Mouse (Mus musculus) c-Kit-positive CD71-positive TER-119-positive erythroid progenitor cells, embryonic 14.5 days (primary cell): Measurements from ENCODE around the gene Dync1li1.

ENCODE experiments used
- DNase-seq: peaks from one replicate; pipeline ENCODE4 v3.0.0-alpha.2; 2013; ENCODE audit warnings: low spot score

Dync1li1 gene

DNA sequence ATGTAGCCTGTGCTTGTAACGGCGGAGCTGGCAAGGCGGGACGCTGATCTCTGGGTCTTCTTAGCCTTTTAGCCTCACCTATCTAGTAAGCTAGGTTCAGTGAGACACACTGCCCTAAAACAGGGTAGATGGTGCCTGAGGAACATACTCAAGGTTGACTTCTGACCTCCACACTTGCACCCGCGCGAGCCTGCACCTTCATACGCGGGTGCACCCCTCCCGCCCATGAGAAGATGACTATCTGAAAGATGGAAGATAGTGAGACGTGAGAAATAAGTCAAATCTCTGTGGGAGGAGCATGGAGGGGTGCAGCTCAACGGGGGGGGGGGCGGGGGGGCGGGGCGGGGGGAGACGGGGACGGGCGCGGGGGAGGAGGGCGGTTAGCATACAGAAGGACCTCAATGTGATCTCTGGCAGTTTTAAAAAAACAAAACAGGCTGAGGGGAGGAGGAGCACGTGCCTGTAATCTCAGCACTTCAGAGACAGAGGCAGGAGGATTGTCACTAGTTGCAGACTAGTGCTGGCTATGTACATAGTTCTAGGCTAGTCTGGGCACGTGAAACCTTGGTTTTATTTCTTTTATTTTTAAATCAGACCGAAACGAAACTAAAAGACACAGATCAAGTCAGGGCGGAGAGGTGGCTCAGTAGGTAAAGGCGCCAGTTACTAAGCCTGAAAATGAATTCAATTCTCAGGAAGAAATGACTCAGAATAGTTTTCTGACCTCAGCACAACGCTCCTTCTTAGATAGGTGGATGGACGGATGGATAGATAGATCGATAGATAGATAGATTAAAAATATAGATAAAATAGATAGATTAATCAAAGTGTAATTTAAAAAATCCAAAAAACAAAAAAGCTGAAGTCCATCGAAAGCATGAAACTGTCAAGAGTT is 41.6 kb downstream of the Dync1li1 start:
- DNase-seq, result no peak

DNA sequence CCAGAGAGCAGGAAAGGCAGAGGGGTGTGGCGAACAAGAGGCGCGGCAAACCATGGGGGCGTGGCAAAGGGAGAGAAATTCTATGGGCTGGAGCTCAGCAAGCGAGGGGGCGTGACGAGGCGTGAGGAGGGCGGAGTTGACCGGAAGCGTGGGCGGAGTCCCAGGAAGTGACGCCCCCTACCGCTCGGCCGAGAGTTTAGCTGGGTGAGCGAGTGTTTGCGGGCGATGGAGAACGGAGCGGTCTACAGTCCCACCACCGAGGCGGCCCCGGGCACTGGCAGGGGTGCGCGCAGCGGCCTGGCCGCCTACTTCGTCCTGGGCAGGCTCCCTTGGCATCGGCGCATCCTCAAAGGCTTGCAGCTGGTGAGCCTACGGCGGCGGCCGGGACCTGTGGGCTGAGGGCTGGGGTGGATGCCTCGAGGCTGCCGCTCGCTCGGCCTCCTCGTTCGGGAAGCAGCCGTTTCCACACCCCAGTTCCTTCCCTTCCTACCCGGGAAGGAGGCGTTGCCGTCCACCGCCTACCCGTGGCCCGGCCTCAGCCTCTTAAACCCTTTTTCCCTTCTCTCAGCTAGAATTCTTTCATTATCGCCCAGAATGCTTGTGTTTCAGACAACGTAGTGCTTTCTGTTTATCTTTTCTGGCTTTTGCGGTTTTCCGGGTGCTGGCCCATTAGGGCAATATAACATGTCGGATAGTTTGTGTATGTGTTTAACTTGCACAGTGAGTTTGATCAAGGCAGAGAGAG is 42.6 kb downstream of the Dync1li1 start, which contains the start of gene Cmtm6:
Gene Cmtm6, plus strand, starts transcription at position 106 of the 745 bp plus-strand sequence.
- peak; percentile 96 for DNase-seq

GRCm38 (mm10) chr9:114731871-114732682 is 43.5 kb downstream of the Dync1li1 start:
- DNase-seq, result peak; percentile 66

DNA sequence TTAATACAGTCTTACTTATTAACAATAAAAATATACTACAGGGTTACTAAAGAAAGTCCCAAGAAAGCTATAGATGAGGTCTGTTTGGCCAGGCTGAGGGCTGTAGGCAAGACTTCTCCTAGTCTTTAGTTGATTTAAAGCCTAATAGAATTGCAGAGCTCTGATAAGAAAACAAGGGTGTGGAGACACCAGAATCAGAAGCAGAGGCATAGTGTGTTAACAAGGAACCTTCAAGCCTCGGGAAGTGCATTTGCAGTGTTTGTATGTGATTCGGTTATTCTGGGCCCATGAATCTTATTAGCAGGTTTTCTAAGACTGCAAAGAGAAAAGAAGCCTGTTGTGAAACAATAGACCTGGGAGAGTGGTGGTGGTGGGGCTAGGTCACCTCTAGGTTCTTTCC is 44.6 kb downstream of the Dync1li1 start:
- DNase-seq, result peak; percentile 25

GRCm38 (mm10) chr9:114736442-114736841 is 47.9 kb downstream of the Dync1li1 start:
- DNase-seq, result no peak

DNA sequence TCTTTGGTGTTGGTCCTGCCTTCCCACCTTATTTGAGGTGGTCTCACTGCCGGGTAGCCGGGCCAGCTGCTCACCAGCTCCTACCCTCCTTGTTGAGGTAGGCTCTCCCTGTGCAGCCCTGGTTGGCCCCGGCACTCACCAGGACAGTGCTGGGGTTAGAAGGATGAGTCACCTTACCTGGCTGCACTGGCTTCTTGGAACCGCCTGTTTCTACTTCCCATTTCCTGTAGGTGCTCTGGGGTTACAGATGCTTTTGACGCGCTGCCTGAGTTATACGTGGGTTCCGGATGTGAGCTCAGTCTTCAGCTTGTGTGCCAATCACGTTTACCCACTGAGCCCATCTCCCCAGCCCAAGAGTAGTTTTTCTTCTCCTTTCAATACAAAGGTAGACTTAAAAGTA is 51.7 kb downstream of the Dync1li1 start:
- DNase-seq, result no peak

- no peak for DNase-seq
Measured at GRCm38 (mm10) chr9:114742731-114743130, 54.1 kb downstream of the Dync1li1 start.

DNA sequence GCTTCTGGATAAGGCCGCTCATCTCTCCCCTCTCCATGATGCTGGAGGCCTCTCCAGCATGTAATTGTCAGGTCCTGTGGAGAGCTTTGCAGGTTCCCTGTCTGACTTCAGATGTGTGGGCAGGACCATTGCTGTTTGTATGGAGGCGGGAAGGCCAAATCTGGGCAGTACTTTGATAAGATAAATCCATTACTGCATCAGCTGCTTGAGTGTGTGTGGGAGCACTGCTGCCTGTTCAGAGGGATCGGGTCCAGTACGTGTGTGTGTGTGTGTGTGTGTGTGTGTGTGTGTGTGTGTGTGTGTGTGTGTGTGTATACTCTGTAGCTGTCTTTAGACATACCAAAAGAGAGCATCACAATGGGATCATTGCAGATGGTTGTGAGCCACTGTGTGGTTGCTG is 56.6 kb downstream of the Dync1li1 start:
- no peak for DNase-seq

- DNase-seq, result no peak
Measured at GRCm38 (mm10) chr9:114745654-114746053, 57.1 kb downstream of the Dync1li1 start.

- DNase-seq, result no peak
Measured at GRCm38 (mm10) chr9:114747012-114747411, 58.4 kb downstream of the Dync1li1 start.

DNA sequence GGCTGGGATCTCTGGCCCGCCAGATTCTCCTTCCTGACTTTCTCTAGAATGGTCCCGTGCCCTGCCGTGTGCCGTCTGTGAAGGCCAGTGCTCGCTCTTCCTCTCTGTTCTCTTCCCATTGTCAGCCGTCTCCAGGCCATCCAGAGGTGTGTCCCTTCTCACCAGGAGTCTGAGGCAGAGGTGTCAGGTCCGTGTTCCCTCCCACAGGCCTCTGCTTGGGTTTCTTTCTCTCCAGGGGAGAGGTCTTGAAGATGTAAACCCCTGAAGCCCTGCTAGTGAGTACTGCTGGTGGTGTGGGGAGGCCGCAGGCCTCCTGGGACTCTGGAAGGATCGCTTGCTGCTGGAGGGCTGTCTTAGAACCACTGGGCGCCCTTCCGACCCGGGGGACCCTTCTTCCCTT is 58.9 kb downstream of the Dync1li1 start:
- DNase-seq, result no peak

- DNase-seq, result no peak
Measured at GRCm38 (mm10) chr9:114751582-114751981, 63.0 kb downstream of the Dync1li1 start.

DNA sequence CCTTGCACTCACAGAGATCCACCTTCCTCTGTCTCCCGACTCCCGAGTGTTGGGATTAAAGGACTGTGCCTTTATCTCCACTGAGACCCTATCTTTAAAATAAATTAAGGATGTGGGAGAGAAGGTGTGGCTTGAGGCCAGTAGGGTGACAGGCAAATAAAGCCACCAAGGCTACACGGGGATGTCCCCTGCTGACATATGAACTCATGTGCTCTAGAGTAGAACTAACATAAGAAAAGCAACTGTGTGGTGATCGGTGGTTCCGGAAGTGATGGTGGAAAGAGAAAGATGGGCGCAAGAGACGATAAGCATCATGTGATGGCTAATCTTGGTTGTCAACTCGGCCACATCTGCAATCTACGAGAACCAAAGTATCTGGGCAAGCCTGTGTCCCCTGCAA is 63.7 kb downstream of the Dync1li1 start:
- DNase-seq, result no peak

GRCm38 (mm10) chr9:114752863-114753484 is 64.4 kb downstream of the Dync1li1 start:
- DNase-seq, result peak; percentile 79

DNA sequence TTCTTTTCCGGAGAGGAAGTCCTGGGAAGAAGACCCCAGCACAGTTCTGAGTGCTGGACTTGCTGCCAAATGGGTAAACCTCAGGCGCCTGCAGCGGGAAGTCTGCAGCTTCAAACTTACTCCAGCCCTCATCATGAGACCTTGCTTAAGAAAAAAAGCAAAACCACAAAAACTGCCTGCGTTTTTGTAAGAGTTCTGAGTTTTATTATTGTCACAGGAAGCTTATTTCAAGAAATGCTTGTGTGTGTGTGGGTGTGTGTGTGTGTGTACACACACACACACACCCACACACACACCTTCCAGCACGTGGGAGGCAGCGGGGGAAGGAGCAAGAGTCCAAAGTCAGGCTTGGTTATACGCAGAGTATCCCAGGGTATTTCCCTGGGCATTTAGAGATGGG is 69.7 kb downstream of the Dync1li1 start:
- no peak for DNase-seq

- DNase-seq, result no peak
Measured at GRCm38 (mm10) chr9:114758801-114759200, 70.2 kb downstream of the Dync1li1 start.

GRCm38 (mm10) chr9:114759886-114760285 is 71.3 kb downstream of the Dync1li1 start:
- DNase-seq, result no peak

- DNase-seq, result no peak
Measured at GRCm38 (mm10) chr9:114760353-114760752, 71.8 kb downstream of the Dync1li1 start.

DNA sequence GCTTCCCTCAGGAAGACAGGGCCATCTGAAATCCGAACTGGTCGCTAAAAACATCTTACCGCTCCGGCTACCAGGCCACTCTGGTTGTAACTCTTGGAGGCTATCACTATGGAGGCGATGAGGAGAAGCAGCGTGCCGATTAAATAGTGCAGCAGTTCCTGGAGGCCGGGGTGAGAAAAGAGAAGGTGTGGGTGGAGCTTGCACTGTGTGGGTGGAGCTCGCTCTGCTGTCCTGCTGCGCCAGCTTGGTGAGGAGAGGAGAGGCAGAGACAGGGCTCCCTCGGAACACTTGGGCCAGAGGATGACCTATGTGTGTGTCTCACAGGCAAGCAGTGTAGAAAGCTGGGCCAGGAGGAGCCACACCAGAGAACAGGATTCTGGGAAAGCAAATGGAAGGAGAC is 73.3 kb downstream of the Dync1li1 start:
- no peak for DNase-seq

DNA sequence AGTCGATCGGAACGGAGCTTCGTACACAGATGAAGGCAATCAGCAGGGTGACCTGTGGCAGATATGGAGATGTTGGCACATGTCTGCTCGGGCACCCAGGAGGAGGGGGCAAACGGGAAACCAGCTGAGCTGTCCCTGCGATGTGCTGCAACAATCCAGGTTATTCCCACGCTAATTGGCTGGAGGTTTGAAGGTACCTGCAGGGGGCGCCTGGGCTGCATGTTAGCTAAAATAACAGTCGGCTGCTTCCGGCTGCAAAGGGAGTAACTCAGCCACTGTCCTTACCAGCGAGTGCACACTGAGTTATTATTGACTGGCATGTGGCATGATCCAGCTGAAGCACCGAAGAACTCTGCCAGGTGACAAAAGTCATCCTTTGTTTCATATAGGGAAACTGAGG is 74.8 kb downstream of the Dync1li1 start:
- DNase-seq, result no peak

GRCm38 (mm10) chr9:114767030-114767429 is 78.4 kb downstream of the Dync1li1 start:
- DNase-seq, result no peak

- no peak for DNase-seq
Measured at GRCm38 (mm10) chr9:114767507-114767906, 78.9 kb downstream of the Dync1li1 start.
